Mouse (Mus musculus) erythroblast, embryonic 14.5 days (primary cell): ENCODE results near the gene Hormad2.

ENCODE experiments used
- GATA1 ChIP-seq: IDR thresholded peaks from 2 replicates; pipeline ENCODE4 v1.6.1; 2012; ENCODE audit warnings: low read length, inconsistent platforms, mixed read lengths
- TAL1 ChIP-seq: IDR thresholded peaks from 3 replicates; pipeline ENCODE4 v1.6.1; 2012; ENCODE audit warnings: low read length, inconsistent platforms, mixed read lengths

- TF ChIP-seq GATA1 (no peak), TAL1 (no peak)
Measured at GRCm38 (mm10) chr11:4343926-4344325, 97.0 kb downstream of the Hormad2 start.
